Mouse (Mus musculus): ENCODE results near the gene Gm21985. TPM values are rescaled to one million over a fixed set of nuclear protein-coding genes. Genes with fewer than 3 reads are reported as not detected.
"Not testable (repeated sequence)": the region's sequence is repeated elsewhere in the genome, so short reads cannot be mapped to it uniquely, and the experiment has no call there.

The Gm21985 gene
- total RNA-seq, 2 experiments from 2014 or later = 0.17 to 1.3 TPM

- no peak for ATAC-seq (replicated peaks; ENCODE audit: poor library complexity)
Observed at GRCm38 (mm10) chr2:112390843-112391242, 124.7 kb downstream of the Gm21985 start.

- peak; percentile 26 for ATAC-seq (replicated peaks; ENCODE audit: poor library complexity)
Observed at GRCm38 (mm10) chr2:112391346-112392000, 125.4 kb downstream of the Gm21985 start.

- ATAC-seq (replicated peaks; ENCODE audit: poor library complexity) = peak; percentile 66
Observed at GRCm38 (mm10) chr2:112392689-112393088, 126.6 kb downstream of the Gm21985 start.

GRCm38 (mm10) chr2:112393958-112394357 lies 127.8 kb downstream of the Gm21985 start:
- ATAC-seq (replicated peaks; ENCODE audit: poor library complexity) = peak; percentile 35

GRCm38 (mm10) chr2:112396649-112397048 lies 130.5 kb downstream of the Gm21985 start:
- ATAC-seq (replicated peaks; ENCODE audit: poor library complexity) = peak; percentile 63

- ATAC-seq (replicated peaks; ENCODE audit: poor library complexity) = no peak
Observed at GRCm38 (mm10) chr2:112407030-112407429, 140.9 kb downstream of the Gm21985 start.

- no peak for ATAC-seq (replicated peaks; ENCODE audit: poor library complexity)
Observed at GRCm38 (mm10) chr2:112425308-112425707, 159.2 kb downstream of the Gm21985 start.

- not testable (repeated sequence) for ATAC-seq (replicated peaks; ENCODE audit: poor library complexity)
Observed at GRCm38 (mm10) chr2:112428534-112428933, 162.4 kb downstream of the Gm21985 start.

GRCm38 (mm10) chr2:112429665-112430064 lies 163.6 kb downstream of the Gm21985 start:
- ATAC-seq (replicated peaks; ENCODE audit: poor library complexity) = no peak

- ATAC-seq (replicated peaks; ENCODE audit: poor library complexity) = no peak
Observed at GRCm38 (mm10) chr2:112430403-112430802, 164.3 kb downstream of the Gm21985 start.

GRCm38 (mm10) chr2:112432523-112432922 lies 166.4 kb downstream of the Gm21985 start:
- no peak for ATAC-seq (replicated peaks; ENCODE audit: poor library complexity)

GRCm38 (mm10) chr2:112433359-112433758 lies 167.2 kb downstream of the Gm21985 start:
- peak; percentile 79 for ATAC-seq (replicated peaks; ENCODE audit: poor library complexity)

- no peak for ATAC-seq (replicated peaks; ENCODE audit: poor library complexity)
Observed at GRCm38 (mm10) chr2:112436292-112436691, 170.2 kb downstream of the Gm21985 start.

GRCm38 (mm10) chr2:112437589-112437988 lies 171.5 kb downstream of the Gm21985 start:
- no peak for ATAC-seq (replicated peaks; ENCODE audit: poor library complexity)

- no peak for ATAC-seq (replicated peaks; ENCODE audit: poor library complexity)
Observed at GRCm38 (mm10) chr2:112443491-112443890, 177.4 kb downstream of the Gm21985 start.

GRCm38 (mm10) chr2:112445511-112445910 lies 179.4 kb downstream of the Gm21985 start:
- no peak for ATAC-seq (replicated peaks; ENCODE audit: poor library complexity)

GRCm38 (mm10) chr2:112448046-112448445 lies 181.9 kb downstream of the Gm21985 start:
- ATAC-seq (replicated peaks; ENCODE audit: poor library complexity) = peak; percentile 79

- peak; percentile 47 for ATAC-seq (replicated peaks; ENCODE audit: poor library complexity)
Observed at GRCm38 (mm10) chr2:112448510-112449059, 182.5 kb downstream of the Gm21985 start.

GRCm38 (mm10) chr2:112449597-112450296 lies 183.6 kb downstream of the Gm21985 start:
- peak; percentile 67 for ATAC-seq (replicated peaks; ENCODE audit: poor library complexity)

GRCm38 (mm10) chr2:112452513-112452912 lies 186.4 kb downstream of the Gm21985 start:
- ATAC-seq (replicated peaks; ENCODE audit: poor library complexity) = not testable (repeated sequence)

GRCm38 (mm10) chr2:112454125-112454861 lies 188.2 kb downstream of the Gm21985 start:
- no peak for ATAC-seq (replicated peaks; ENCODE audit: poor library complexity)

All from megakaryocyte progenitor cell, adult 5-6 weeks (primary cell).